Mouse (Mus musculus) stomach, embryonic 16.5 days (tissue): ENCODE data around the gene Micu1. TPM values are rescaled to one million over a fixed set of nuclear protein-coding genes. Genes with fewer than 3 reads are reported as not detected.

Experiments
- ATAC-seq: fragments of 200-750 bp; cut with Nextera tagmentation; 2 replicates; pipeline ENCODE4 v1.8.0; 2017; ENCODE audit warnings: moderate number of reproducible peaks, moderate TSS enrichment; ENCODE audit not compliant: insufficient read depth, low FRiP score
- H3K27ac ChIP-seq: fragments of 300-500 bp; sonication (generic); 2 replicates; pipeline ENCODE4 v1.5.1; 2014; ENCODE audit warnings: low read length
- H3K27me3 ChIP-seq: fragments of 300-500 bp; sonication (generic); 2 replicates; pipeline ENCODE4 v1.6.1; 2014; ENCODE audit warnings: low read length, control low read depth, mixed read lengths; ENCODE audit not compliant: control insufficient read depth, insufficient read depth
- H3K36me3 ChIP-seq: fragments of 300-500 bp; sonication (generic); 2 replicates; pipeline ENCODE4 v1.6.1; 2014; ENCODE audit warnings: low read length; ENCODE audit not compliant: control insufficient read depth, insufficient read depth
- H3K4me1 ChIP-seq: fragments of 300-500 bp; sonication (generic); 2 replicates; pipeline ENCODE4 v1.6.1; 2014; ENCODE audit warnings: low read length, control low read depth, mixed read lengths; ENCODE audit not compliant: control insufficient read depth, insufficient read depth
- H3K4me2 ChIP-seq: fragments of 300-500 bp; sonication (generic); 2 replicates; pipeline ENCODE4 v1.6.1; 2014; ENCODE audit warnings: low read depth, low read length, mixed read lengths
- H3K4me3 ChIP-seq: fragments of 300-500 bp; sonication (generic); replicated peaks from 2 replicates; pipeline ENCODE4 v1.5.1; 2014; ENCODE audit warnings: mild to moderate bottlenecking, low read length
- H3K9ac ChIP-seq: fragments of 300-500 bp; sonication (generic); 2 replicates; pipeline ENCODE4 v1.6.1; 2014; ENCODE audit warnings: low read length
- H3K9me3 ChIP-seq: fragments of 300-500 bp; sonication (generic); replicated peaks from 2 replicates; pipeline ENCODE4 v1.6.1; 2016; ENCODE audit warnings: low read length, control low read depth; ENCODE audit not compliant: control insufficient read depth
- WGBS: fragments of 180-500 bp; shearing (Covaris S2); extraction: QIAGEN DNeasy Blood & Tissue Kit; methylation state at CpG from one replicate; pipeline ENCODE4 v1.1.7; 2014; 5-methylcytosine and 5-hydroxymethylcytosine counted together
- polyA plus RNA-seq: library from polyadenylated mRNA; unstranded; fragments of >200 nt; fragmentation: Nextera tagmentation; extraction: Ambion mirVana; gene quantifications from 2 replicates; pipeline ENCODE4 v1.2.1, GENCODE M21; 2015

Micu1 gene
- polyA plus RNA-seq, 1 experiment from 2014 or later = 74.1 TPM

- Histone ChIP-seq H3K4me3 (no peak overlapping the region), H3K9me3 (no peaks in the 10 kb centered on the region), H3K27ac (no peak overlapping the region), H3K27me3 (no peaks in the 10 kb centered on the region), H3K36me3 (0 out of 2 replicates have a peak, but pooled peaks cover 7% of the 10 kb centered on the region), H3K9ac (no peak overlapping the region), H3K4me2 (no peak overlapping the region), H3K4me1 (no peaks in the 10 kb centered on the region)
- 82% methylated on average over 7 of the region's 7 CpGs for WGBS
- no peak for ATAC-seq
These were observed 7.0 kb downstream of the Micu1 start for GRCm38 (mm10) chr10:59709281-59709680.

GRCm38 (mm10) chr10:59710246-59710645, 8.0 kb downstream of the Micu1 start:
- H3K9ac ChIP-seq = no peak overlapping the region
- ATAC-seq = no peak
- H3K9me3 ChIP-seq = no peaks in the 10 kb centered on the region
- H3K4me3 ChIP-seq = no peak overlapping the region
- H3K4me1 ChIP-seq = peaks cover 2% of the 10 kb centered on the region; the same call in 1 of the 2 replicates
- no peak overlapping the region for H3K4me2 ChIP-seq
- 0 out of 2 replicates have a peak, but pooled peaks cover 7% of the 10 kb centered on the region for H3K36me3 ChIP-seq
- H3K27ac ChIP-seq = no peak overlapping the region
- WGBS = 89% methylated on average over 1 of the region's 1 CpGs
- no peaks in the 10 kb centered on the region for H3K27me3 ChIP-seq

GRCm38 (mm10) chr10:59712062-59712461, 9.8 kb downstream of the Micu1 start:
- no peak overlapping the region for H3K4me2 ChIP-seq
- no peaks in the 10 kb centered on the region for H3K27me3 ChIP-seq
- H3K36me3 ChIP-seq = 0 out of 2 replicates have a peak, but pooled peaks cover 7% of the 10 kb centered on the region
- H3K27ac ChIP-seq = no peak overlapping the region
- H3K9me3 ChIP-seq = no peaks in the 10 kb centered on the region
- no peak overlapping the region for H3K9ac ChIP-seq
- 94% methylated on average over 8 of the region's 8 CpGs for WGBS
- no peak for ATAC-seq
- no peak overlapping the region for H3K4me3 ChIP-seq
- peaks cover 2% of the 10 kb centered on the region; the same call in 1 of the 2 replicates for H3K4me1 ChIP-seq

GRCm38 (mm10) chr10:59720017-59720416, 17.7 kb downstream of the Micu1 start:
- H3K36me3 ChIP-seq = no peaks in the 10 kb centered on the region
- no peaks in the 10 kb centered on the region for H3K27me3 ChIP-seq
- H3K9ac ChIP-seq = no peak overlapping the region
- H3K4me2 ChIP-seq = no peak overlapping the region
- H3K27ac ChIP-seq = no peak overlapping the region
- whole genome bisulfite sequencing = 67% methylated on average over 7 of the region's 7 CpGs
- peaks cover 4% of the 10 kb centered on the region; the same call in 1 of the 2 replicates for H3K4me1 ChIP-seq
- no peak for ATAC-seq
- no peak overlapping the region for H3K4me3 ChIP-seq
- no peaks in the 10 kb centered on the region for H3K9me3 ChIP-seq

GRCm38 (mm10) chr10:59721555-59721954, 19.3 kb downstream of the Micu1 start:
- peaks cover 3% of the 10 kb centered on the region; the same call in 1 of the 2 replicates for H3K4me1 ChIP-seq
- H3K27ac ChIP-seq = no peak overlapping the region
- no peak for ATAC-seq
- no peak overlapping the region for H3K4me2 ChIP-seq
- H3K27me3 ChIP-seq = no peaks in the 10 kb centered on the region
- H3K4me3 ChIP-seq = no peak overlapping the region
- 71% methylated on average over 4 of the region's 4 CpGs for WGBS
- no peaks in the 10 kb centered on the region for H3K9me3 ChIP-seq
- no peak overlapping the region for H3K9ac ChIP-seq
- no peaks in the 10 kb centered on the region for H3K36me3 ChIP-seq

GRCm38 (mm10) chr10:59724634-59725033, 22.4 kb downstream of the Micu1 start:
- Histone ChIP-seq H3K27me3 (no peaks in the 10 kb centered on the region), H3K9me3 (no peaks in the 10 kb centered on the region), H3K27ac (no peak overlapping the region), H3K4me2 (no peak overlapping the region), H3K4me1 (peaks cover 3% of the 10 kb centered on the region; the same call in 1 of the 2 replicates), H3K9ac (no peak overlapping the region), H3K4me3 (no peak overlapping the region), H3K36me3 (no peaks in the 10 kb centered on the region)
- peak; percentile 77; the same call in 1 of the 2 replicates for ATAC-seq

GRCm38 (mm10) chr10:59727251-59727650, 25.0 kb downstream of the Micu1 start:
- Histone ChIP-seq H3K36me3 (no peaks in the 10 kb centered on the region), H3K4me3 (no peak overlapping the region), H3K27me3 (no peaks in the 10 kb centered on the region), H3K9ac (no peak overlapping the region), H3K4me2 (no peak overlapping the region), H3K4me1 (peaks cover 3% of the 10 kb centered on the region; the same call in 1 of the 2 replicates), H3K27ac (no peak overlapping the region), H3K9me3 (no peaks in the 10 kb centered on the region)
- WGBS = 65% methylated on average over 6 of the region's 6 CpGs
- no peak for ATAC-seq

GRCm38 (mm10) chr10:59729261-59729660, 27.0 kb downstream of the Micu1 start:
- Histone ChIP-seq H3K4me3 (no peak overlapping the region), H3K36me3 (0 out of 2 replicates have a peak, but pooled peaks cover 3% of the 10 kb centered on the region), H3K9me3 (no peaks in the 10 kb centered on the region), H3K4me1 (peaks cover under 1% of the 10 kb centered on the region; the same call in 1 of the 2 replicates), H3K27me3 (no peaks in the 10 kb centered on the region), H3K27ac (no peak overlapping the region), H3K4me2 (no peak overlapping the region), H3K9ac (no peak overlapping the region)
- WGBS = 91% methylated on average over 9 of the region's 9 CpGs
- ATAC-seq = no peak

- no peak for ATAC-seq
- Histone ChIP-seq H3K36me3 (0 out of 2 replicates have a peak, but pooled peaks cover 3% of the 10 kb centered on the region), H3K4me1 (no peaks in the 10 kb centered on the region), H3K27ac (no peak overlapping the region), H3K9me3 (no peaks in the 10 kb centered on the region), H3K9ac (no peak overlapping the region), H3K4me2 (no peak overlapping the region), H3K27me3 (no peaks in the 10 kb centered on the region), H3K4me3 (no peak overlapping the region)
- WGBS = 78% methylated on average over 4 of the region's 4 CpGs
These were observed 27.6 kb downstream of the Micu1 start for GRCm38 (mm10) chr10:59729842-59730241.
